Mouse (Mus musculus) lung, postnatal 0 days (tissue): ENCODE data around the gene P2ry14. TPM values are rescaled to one million over a fixed set of nuclear protein-coding genes. Genes with fewer than 3 reads are reported as not detected.

ENCODE experiments used
- ATAC-seq: fragments of 200-750 bp; cut with Nextera tagmentation; 2 replicates; pipeline ENCODE4 v1.8.0; 2017; ENCODE audit warnings: moderate library complexity
- DNase-seq: peaks from one replicate; pipeline ENCODE4 v3.0.0-alpha.2; 2016; ENCODE audit warnings: low spot score
- H3K27ac ChIP-seq: fragments of 300-500 bp; sonication (generic); 2 replicates; pipeline ENCODE4 v1.5.1; 2014; ENCODE audit warnings: antibody characterized with exemption, mild to moderate bottlenecking, low read length, mixed read lengths
- H3K27me3 ChIP-seq: fragments of 300-500 bp; sonication (generic); replicated peaks from 2 replicates; pipeline ENCODE4 v1.6.1; 2014; ENCODE audit warnings: low read length, mixed read lengths; ENCODE audit not compliant: insufficient read depth
- H3K36me3 ChIP-seq: fragments of 300-500 bp; sonication (generic); 2 replicates; pipeline ENCODE4 v1.6.1; 2014; ENCODE audit warnings: low read length, mixed read lengths; ENCODE audit not compliant: insufficient read depth
- H3K4me1 ChIP-seq: fragments of 300-500 bp; sonication (generic); 2 replicates; pipeline ENCODE4 v1.6.1; 2014; ENCODE audit warnings: antibody characterized with exemption, low read depth, low read length, mixed read lengths; ENCODE audit not compliant: insufficient read depth
- H3K4me2 ChIP-seq: fragments of 300-500 bp; sonication (generic); replicated peaks from 2 replicates; pipeline ENCODE4 v1.6.1; 2014; ENCODE audit warnings: low read depth, mild to moderate bottlenecking, low read length, moderate library complexity, mixed read lengths
- H3K4me3 ChIP-seq: fragments of 300-500 bp; sonication (generic); 2 replicates; pipeline ENCODE4 v1.5.1; 2014; ENCODE audit warnings: low read depth, low read length
- H3K9ac ChIP-seq: fragments of 300-500 bp; sonication (generic); replicated peaks from 2 replicates; pipeline ENCODE4 v1.6.1; 2014; ENCODE audit warnings: low read depth, mild to moderate bottlenecking
- H3K9me3 ChIP-seq: fragments of 300-500 bp; sonication (generic); 2 replicates; pipeline ENCODE4 v1.6.1; 2016; ENCODE audit warnings: low read length, mixed read lengths
- CTCF ChIP-seq: IDR thresholded peaks from 2 replicates; pipeline ENCODE4 v1.5.1; 2016; ENCODE audit warnings: antibody characterized with exemption, mild to moderate bottlenecking
- EP300 ChIP-seq: IDR thresholded peaks from 2 replicates; pipeline ENCODE4 v1.6.1; 2016; ENCODE audit warnings: antibody characterized with exemption, mild to moderate bottlenecking, control low read depth
- WGBS: fragments of 180-500 bp; shearing (Covaris S2); extraction: QIAGEN DNeasy Blood & Tissue Kit; methylation state at CpG from one replicate; pipeline ENCODE4 v1.1.7; 2014; 5-methylcytosine and 5-hydroxymethylcytosine counted together
- polyA plus RNA-seq: library from polyadenylated mRNA; unstranded; fragments of >200 nt; fragmentation: Nextera tagmentation; extraction: Ambion mirVana; gene quantifications from 2 replicates; pipeline ENCODE4 v1.2.1, GENCODE M21; 2015

The P2ry14 gene
- polyA plus RNA-seq, 1 experiment from 2014 or later = 65.2 TPM

DNA sequence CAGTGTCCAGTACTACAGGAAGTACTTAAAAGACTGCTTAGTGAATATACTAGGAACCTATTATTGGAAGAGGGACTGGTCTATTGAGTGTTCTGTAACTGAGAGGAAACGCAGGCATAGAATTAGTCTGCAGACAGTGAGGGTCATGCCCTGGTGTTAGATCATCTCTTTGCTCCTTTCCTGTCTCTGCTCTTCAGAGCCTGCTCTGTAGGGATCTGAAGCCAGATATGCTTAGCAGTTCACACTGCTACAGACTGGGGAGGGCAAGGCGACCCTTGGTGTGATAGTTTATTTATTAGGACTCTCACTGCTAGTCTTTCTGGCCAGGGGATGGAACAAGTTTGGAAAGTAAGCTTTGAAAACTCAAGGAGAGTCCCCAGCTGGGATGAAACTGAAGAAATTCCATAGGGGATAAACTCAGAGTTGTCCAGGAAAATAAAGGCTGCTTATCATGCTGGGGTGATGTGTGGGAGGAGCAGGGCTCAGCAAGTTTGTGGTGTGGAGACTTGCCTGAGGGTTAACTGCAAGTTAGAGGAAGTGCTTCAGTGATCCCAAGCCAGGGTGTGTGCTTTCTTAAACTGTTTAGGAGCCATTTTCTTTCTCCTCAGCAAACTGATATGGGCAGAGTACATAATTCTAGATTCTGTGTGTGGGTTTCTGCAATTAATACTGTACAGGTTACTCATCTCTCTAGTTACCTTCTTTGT lies 16.7 kb upstream of the P2ry14 start:
- Histone ChIP-seq H3K27ac (no peak overlapping the region), H3K4me2 (no peak overlapping the region), H3K4me3 (no peak overlapping the region), H3K4me1 (no peaks in the 10 kb centered on the region), H3K9ac (no peak overlapping the region), H3K27me3 (no peaks in the 10 kb centered on the region), H3K9me3 (no peaks in the 10 kb centered on the region), H3K36me3 (no peaks in the 10 kb centered on the region)
- ATAC-seq (peak; percentile 43; the same call in 1 of the 2 replicates), DNase-seq (peak; percentile 31)
- 39% methylated on average over 2 of the region's 2 CpGs for WGBS
- TF ChIP-seq EP300 (no peak), CTCF (no peak)

DNA sequence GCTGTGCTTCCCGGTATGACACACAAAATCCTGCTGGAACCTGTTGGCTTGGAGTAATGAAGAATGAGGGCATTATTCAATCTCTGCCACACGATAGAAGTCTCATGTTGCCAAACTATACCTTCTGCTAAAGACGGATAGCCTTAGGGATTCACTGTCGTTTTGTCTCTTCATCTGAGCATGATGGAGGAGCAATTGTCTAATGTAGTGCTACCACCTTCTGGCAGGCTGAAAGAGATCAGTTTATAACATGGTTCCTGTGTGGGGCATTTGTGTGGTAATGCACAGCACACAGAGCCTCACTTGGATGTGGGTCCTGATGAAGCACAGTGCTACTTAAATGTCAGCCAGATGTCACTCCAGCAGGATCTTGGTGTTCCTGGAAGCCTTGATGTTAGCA lies 15.8 kb upstream of the P2ry14 start:
- 65% methylated on average over 4 of the region's 4 CpGs for WGBS
- TF ChIP-seq EP300 = no peak
- TF ChIP-seq CTCF = peak; percentile 37
- Histone ChIP-seq H3K4me1 (no peaks in the 10 kb centered on the region), H3K4me3 (no peak overlapping the region), H3K4me2 (no peak overlapping the region), H3K36me3 (no peaks in the 10 kb centered on the region), H3K27ac (no peak overlapping the region), H3K9me3 (no peaks in the 10 kb centered on the region), H3K27me3 (no peaks in the 10 kb centered on the region), H3K9ac (no peak overlapping the region)
- ATAC-seq = peak; percentile 17; the same call in 1 of the 2 replicates
- DNase-seq = peak; percentile 9

DNA sequence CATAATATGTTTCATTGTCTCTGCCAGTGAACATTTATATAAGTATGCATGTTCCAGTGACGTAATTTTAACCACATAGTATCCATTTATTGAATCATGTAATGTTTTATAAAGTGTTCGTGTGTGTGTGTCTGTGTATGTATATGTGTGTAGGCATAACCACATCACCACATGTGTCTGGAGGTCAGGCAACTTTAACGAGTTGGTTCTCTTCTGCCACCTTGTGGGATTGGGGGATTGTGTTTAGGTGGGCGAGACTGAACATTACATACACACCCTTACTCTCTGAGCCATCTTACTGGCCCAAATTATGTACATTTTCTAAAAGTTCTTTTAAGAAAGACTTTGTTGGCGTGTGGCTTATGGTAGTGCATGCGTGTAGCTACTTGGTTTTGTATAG lies 15.1 kb upstream of the P2ry14 start:
- Histone ChIP-seq H3K4me2 (no peak overlapping the region), H3K36me3 (no peaks in the 10 kb centered on the region), H3K27me3 (no peaks in the 10 kb centered on the region), H3K9me3 (no peaks in the 10 kb centered on the region), H3K4me3 (no peak overlapping the region), H3K4me1 (no peaks in the 10 kb centered on the region), H3K27ac (no peak overlapping the region), H3K9ac (no peak overlapping the region)
- WGBS = 83% methylated on average over 6 of the region's 6 CpGs
- ATAC-seq (no peak), DNase-seq (no peak)
- TF ChIP-seq CTCF = peak; percentile 32; the same call in 1 of the 2 replicates
- TF ChIP-seq EP300 = no peak

DNA sequence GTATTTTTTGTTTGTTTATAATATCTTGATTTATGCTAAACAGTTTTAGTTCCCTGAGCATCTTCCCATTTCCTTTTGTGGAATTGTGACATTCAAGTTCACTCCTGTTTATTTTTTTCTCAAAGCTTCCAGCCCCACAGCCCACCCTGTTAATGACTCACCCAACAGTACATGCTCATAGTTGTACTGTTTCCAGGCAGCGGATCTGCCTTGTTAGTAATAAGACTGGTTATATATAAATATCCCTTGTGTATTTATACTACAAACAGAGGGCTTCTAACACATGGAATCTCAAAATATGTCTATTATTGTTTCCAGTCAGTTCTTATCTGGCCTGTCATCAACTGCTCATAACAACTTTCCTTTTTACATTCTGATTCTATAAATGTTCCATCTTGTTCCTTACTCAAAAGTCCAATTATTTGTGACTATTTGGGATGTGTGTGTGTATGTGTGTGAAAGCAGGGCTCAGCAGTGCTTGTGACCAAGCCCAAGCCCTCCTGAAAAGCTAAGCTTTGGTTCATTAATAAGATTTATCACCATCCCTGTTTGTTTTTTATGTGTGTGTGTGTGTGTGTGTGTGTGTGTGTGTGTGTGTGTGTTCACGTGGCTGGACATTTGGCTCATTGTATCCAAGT lies 14.1 kb upstream of the P2ry14 start:
- WGBS = 38% methylated on average over 2 of the region's 2 CpGs
- DNase-seq = peak; percentile 79
- Histone ChIP-seq H3K9ac (no peak overlapping the region), H3K27ac (peak overlapping the region; percentile 44), H3K9me3 (no peaks in the 10 kb centered on the region), H3K27me3 (no peaks in the 10 kb centered on the region), H3K36me3 (no peaks in the 10 kb centered on the region), H3K4me3 (no peak overlapping the region), H3K4me1 (no peaks in the 10 kb centered on the region), H3K4me2 (no peak overlapping the region)
- TF ChIP-seq CTCF (no peak), EP300 (peak; percentile 46)
- ATAC-seq = peak; percentile 91

DNA sequence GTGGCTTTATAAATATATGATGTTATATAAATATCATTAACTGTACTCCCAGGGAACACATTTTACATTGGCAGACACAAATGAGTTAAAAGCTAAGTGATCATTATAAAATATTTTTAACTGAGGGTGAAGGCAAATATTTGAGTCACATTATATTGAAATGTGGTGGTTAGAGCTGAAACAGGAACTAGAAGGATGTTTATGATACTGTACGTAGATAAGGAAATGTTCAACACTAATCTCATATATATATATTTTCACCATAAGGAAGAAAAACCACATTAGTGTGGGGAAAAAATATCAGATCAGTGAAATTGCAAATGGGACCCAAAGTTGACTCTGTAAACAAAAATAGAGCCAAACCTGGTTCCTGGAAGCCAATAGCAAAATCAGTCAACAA lies 7.0 kb upstream of the P2ry14 start:
- TF ChIP-seq CTCF (no peak), EP300 (no peak)
- H3K27ac ChIP-seq = no peak overlapping the region
- ATAC-seq (no peak), DNase-seq (no peak)
- H3K36me3 ChIP-seq = no peaks in the 10 kb centered on the region
- WGBS = 45% methylated on average over 1 of the region's 1 CpGs
- no peaks in the 10 kb centered on the region for H3K27me3 ChIP-seq
- H3K9ac ChIP-seq = no peak overlapping the region
- no peaks in the 10 kb centered on the region for H3K4me1 ChIP-seq
- no peak overlapping the region for H3K4me3 ChIP-seq
- H3K9me3 ChIP-seq = no peaks in the 10 kb centered on the region
- no peak overlapping the region for H3K4me2 ChIP-seq

DNA sequence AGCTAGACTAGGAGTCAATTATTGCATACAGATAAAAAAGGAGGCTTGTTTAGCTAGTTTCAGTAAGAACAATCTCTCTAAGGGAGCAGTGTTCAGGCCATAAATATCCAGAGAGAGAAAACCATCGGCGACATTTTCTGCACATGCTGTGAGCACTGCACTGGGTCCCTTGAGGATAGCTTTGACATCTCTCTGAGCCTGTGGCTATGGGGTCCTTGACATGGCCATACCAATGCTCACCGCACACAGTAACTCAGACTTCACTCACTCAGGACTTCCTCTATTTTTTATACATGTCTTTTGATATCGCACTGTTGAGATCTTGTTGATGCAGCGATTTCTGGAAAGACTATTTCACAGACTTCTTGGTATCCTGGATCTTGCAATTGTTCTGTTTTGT lies 3.6 kb upstream of the P2ry14 start:
- TF ChIP-seq CTCF = no peak
- no peak for TF ChIP-seq EP300
- H3K36me3 ChIP-seq = no peaks in the 10 kb centered on the region
- H3K9ac ChIP-seq = no peak overlapping the region
- H3K4me2 ChIP-seq = no peak overlapping the region
- no peaks in the 10 kb centered on the region for H3K4me1 ChIP-seq
- no peak for ATAC-seq
- no peak overlapping the region for H3K27ac ChIP-seq
- H3K4me3 ChIP-seq = no peak overlapping the region
- no peak for DNase-seq
- H3K27me3 ChIP-seq = no peaks in the 10 kb centered on the region
- no peaks in the 10 kb centered on the region for H3K9me3 ChIP-seq
- 81% methylated on average over 5 of the region's 5 CpGs for WGBS
